Mouse (Mus musculus) stomach, embryonic 14.5 days (tissue): ENCODE measurements at regions not wholly inside any gene's neighbourhood (a gene's known extent, or its start where the extent isn't known, plus 50 kb on each side); places are given as distances from the start of the nearest gene placed in this dataset.

Experiments used
- ATAC-seq: fragments of 200-750 bp; cut with Nextera tagmentation; 2 replicates; pipeline ENCODE4 v1.8.0; 2017; ENCODE audit warnings: low read depth, moderate TSS enrichment; ENCODE audit not compliant: insufficient number of reproducible peaks, insufficient read depth, low FRiP score
- H3K27ac ChIP-seq: fragments of 300-500 bp; sonication (generic); 2 replicates; pipeline ENCODE4 v1.5.1; 2014; ENCODE audit warnings: mild to moderate bottlenecking, low read length, moderate library complexity, mixed read lengths
- H3K27me3 ChIP-seq: fragments of 300-500 bp; sonication (generic); 2 replicates; pipeline ENCODE4 v1.6.1; 2014; ENCODE audit warnings: low read length, control low read depth, mixed read lengths; ENCODE audit not compliant: control insufficient read depth, insufficient read depth
- H3K36me3 ChIP-seq: fragments of 300-500 bp; sonication (generic); 2 replicates; pipeline ENCODE4 v1.6.1; 2014; ENCODE audit warnings: mild to moderate bottlenecking, control low read depth, low read length, moderate library complexity, mixed read lengths; ENCODE audit not compliant: control insufficient read depth, insufficient read depth
- H3K4me1 ChIP-seq: fragments of 300-500 bp; sonication (generic); 2 replicates; pipeline ENCODE4 v1.6.1; 2014; ENCODE audit warnings: low read length, control low read depth, mixed read lengths; ENCODE audit not compliant: control insufficient read depth, insufficient read depth
- H3K4me2 ChIP-seq: fragments of 300-500 bp; sonication (generic); replicated peaks from 2 replicates; pipeline ENCODE4 v1.6.1; 2014; ENCODE audit warnings: low read depth, low read length, control low read depth
- H3K4me3 ChIP-seq: fragments of 300-500 bp; sonication (generic); 2 replicates; pipeline ENCODE4 v1.5.1; 2014; ENCODE audit warnings: low read depth, low read length, control low read depth
- H3K9ac ChIP-seq: fragments of 300-500 bp; sonication (generic); replicated peaks from 2 replicates; pipeline ENCODE4 v1.6.1; 2014; ENCODE audit warnings: low read depth, mild to moderate bottlenecking, control low read depth, low read length, moderate library complexity, mixed read lengths
- H3K9me3 ChIP-seq: fragments of 300-500 bp; sonication (generic); 2 replicates; pipeline ENCODE4 v1.6.1; 2016; ENCODE audit warnings: low read depth, low read length, control low read depth; ENCODE audit not compliant: control insufficient read depth
- WGBS: fragments of 180-500 bp; shearing (Covaris S2); extraction: QIAGEN DNeasy Blood & Tissue Kit; methylation state at CpG from one replicate; pipeline ENCODE4 v1.1.7; 2014; 5-methylcytosine and 5-hydroxymethylcytosine counted together

DNA sequence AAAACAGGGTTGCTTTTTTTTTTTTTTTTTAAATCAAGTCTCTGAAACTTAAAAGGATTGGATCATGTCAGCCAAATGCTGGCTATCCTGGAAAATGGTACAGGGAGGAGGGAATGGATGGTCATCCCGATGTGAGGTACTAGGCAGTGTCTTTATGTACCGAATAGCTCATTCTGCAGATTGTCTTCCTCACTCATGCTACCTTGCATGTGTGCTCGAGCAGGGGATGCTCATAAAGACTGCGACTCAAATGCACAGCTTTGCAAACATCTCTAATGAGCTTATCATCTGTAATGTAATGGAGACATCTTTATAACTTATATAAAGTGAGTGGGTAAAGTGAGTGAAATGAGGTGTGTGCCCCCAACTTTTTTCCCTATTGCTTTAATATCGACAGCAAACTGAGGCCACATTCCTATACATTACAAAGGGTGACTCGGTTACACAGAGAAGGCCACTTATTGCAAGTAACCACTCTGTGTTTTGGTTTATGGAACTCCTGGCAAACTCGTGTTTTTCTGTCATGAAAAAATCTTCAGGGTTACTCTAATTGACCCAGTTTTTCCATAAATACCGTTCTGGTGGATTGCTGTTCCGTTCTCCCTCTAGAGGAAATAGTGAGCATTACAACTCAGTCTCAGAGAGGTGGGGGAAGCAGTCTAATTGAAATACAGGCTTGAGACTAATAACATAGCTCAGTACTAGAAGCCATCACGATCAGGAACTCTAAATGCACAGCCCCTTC is 319.4 kb upstream of the Dcn start:
- WGBS = 53% methylated on average over 10 of the region's 10 CpGs
- Histone ChIP-seq H3K9me3 (no peaks in the 10 kb centered on the region), H3K27me3 (no peaks in the 10 kb centered on the region), H3K9ac (no peak overlapping the region), H3K4me2 (no peak overlapping the region), H3K4me1 (peaks cover 4% of the 10 kb centered on the region; the same call in 1 of the 2 replicates), H3K27ac (no peak overlapping the region), H3K36me3 (no peaks in the 10 kb centered on the region), H3K4me3 (no peak overlapping the region)
- ATAC-seq = no peak

DNA sequence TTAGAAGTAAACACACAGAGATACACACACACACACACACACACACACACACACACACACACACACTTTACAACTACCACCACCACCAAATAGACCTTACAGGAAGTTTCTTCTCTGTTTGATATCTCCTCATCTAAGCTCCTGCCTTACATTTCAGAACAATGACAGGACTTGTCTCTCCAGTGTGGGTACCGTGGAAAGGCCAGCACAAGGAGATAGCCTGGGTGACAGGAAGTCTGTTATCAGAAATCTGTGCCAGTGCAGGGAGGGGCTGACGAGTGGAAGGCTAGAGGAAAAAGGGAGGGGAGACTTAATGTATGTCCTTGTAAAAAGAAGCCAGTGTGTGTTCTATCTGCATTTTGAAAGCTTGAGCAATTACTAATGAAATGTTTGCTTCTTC is 318.5 kb upstream of the Dcn start:
- Histone ChIP-seq H3K27ac (no peak overlapping the region), H3K9me3 (no peaks in the 10 kb centered on the region), H3K4me2 (no peak overlapping the region), H3K27me3 (no peaks in the 10 kb centered on the region), H3K9ac (no peak overlapping the region), H3K4me3 (no peak overlapping the region), H3K36me3 (no peaks in the 10 kb centered on the region), H3K4me1 (peaks cover 4% of the 10 kb centered on the region; the same call in 1 of the 2 replicates)
- WGBS = 19% methylated on average over 2 of the region's 2 CpGs
- no peak for ATAC-seq

DNA sequence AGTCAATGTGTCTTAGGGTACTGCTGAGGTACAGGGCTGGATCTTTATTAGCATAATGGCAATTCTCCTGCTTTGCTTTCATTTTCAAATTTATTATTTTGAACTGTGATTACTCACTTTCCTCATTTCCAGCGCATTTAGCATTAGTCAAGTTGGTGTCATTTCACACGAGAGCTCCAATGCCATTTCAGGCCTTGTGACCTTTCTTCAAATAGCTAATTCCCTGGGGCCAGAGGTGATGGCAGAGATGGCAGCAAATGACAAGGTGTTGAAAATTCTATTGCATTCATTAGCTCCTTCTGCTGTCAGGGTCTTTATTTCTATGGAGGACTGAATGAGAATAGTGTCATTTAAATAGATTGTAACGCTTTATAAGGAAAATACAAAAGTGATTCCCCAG is 300.9 kb upstream of the Dcn start:
- H3K9me3 ChIP-seq = no peaks in the 10 kb centered on the region

DNA sequence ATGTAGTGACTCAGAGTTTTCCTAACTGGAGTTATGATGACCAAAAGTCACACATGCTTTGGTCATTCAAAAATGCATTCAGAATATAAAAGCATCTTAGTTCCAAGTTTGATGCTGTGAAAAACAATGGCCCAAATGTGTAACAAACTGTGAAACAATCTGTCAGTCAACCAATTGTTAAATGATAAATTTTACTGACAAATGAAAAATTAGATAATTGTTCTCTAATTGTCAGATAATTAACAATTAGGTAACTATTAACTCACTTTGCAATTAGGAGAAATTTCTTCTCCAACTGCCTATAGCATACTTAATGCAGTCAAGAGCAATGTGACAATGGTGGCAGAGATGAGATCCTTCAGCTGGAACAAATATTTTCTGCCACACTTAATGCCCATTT is 289.7 kb upstream of the Dcn start:
- no peak overlapping the region for H3K9ac ChIP-seq
- H3K4me2 ChIP-seq = no peak overlapping the region
- H3K27me3 ChIP-seq = no peaks in the 10 kb centered on the region
- no peaks in the 10 kb centered on the region for H3K4me1 ChIP-seq
- H3K9me3 ChIP-seq = no peaks in the 10 kb centered on the region
- no peak for ATAC-seq
- no peaks in the 10 kb centered on the region for H3K36me3 ChIP-seq
- no peak overlapping the region for H3K27ac ChIP-seq
- no peak overlapping the region for H3K4me3 ChIP-seq

More for the DNA sequence above, 300.9 kb upstream of the Dcn start:
- no peak overlapping the region for H3K4me2 ChIP-seq
- no peaks in the 10 kb centered on the region for H3K36me3 ChIP-seq
- WGBS = 68% methylated on average over 3 of the region's 3 CpGs
- H3K4me1 ChIP-seq = no peaks in the 10 kb centered on the region
- no peaks in the 10 kb centered on the region for H3K27me3 ChIP-seq
- ATAC-seq = no peak
- no peak overlapping the region for H3K4me3 ChIP-seq
- no peak overlapping the region for H3K27ac ChIP-seq
- H3K9ac ChIP-seq = no peak overlapping the region

DNA sequence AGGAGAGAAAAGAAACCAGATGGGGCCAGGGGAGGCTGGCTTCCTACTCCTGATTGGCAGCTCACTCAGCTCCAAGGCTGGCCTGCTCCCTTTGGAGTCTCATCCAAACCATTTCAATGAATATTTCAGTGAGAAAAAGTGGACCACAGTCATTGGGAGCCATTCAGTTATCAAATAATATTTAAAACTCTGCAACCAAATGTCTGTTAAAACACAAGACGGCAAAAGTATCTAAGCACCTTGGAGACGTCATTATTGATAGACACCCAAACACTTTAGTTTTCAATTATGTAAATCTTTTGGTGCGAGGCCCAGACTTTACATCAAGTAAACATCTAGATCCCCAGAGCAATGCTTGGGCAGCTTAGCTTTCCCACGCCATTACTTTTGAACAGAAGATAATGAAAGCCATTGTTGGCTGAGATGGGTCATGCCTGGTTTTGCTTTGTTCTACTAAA is 268.1 kb upstream of the Dcn start:
- H3K4me2 ChIP-seq = no peak overlapping the region
- no peaks in the 10 kb centered on the region for H3K36me3 ChIP-seq
- no peak overlapping the region for H3K27ac ChIP-seq
- H3K4me3 ChIP-seq = no peak overlapping the region
- 66% methylated on average over 4 of the region's 4 CpGs for WGBS
- H3K27me3 ChIP-seq = no peaks in the 10 kb centered on the region
- ATAC-seq = no peak
- H3K4me1 ChIP-seq = no peaks in the 10 kb centered on the region
- no peak overlapping the region for H3K9ac ChIP-seq
- no peaks in the 10 kb centered on the region for H3K9me3 ChIP-seq

DNA sequence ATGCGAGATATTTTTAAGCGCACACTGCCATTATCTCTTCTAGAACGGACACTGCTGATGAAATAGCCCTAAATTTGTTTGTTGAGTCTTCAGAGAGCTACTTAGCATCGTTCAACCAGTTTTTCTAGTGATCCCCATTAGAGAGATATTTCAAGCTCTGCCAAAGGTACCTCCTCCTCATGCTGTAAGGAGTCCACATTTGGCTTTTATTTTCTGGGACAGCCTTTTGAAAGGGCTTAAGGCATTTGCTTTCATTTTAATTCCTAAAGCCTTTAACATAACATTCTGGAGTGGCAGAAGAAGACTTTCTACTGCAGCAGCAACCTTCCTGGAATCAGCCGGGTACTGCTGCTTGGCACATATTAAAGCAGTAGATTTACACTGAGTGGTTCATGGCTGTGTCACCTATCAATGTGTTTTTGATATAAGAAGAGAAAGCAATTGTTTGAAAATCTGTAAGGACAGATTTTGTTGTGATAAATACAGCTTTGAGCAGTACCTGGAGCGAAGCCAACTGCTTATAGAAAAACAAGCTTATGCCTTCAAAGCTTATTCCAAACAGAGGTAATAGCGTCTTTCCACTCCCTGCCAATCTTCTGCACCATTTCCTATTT is 267.5 kb upstream of the Dcn start:
- Histone ChIP-seq H3K4me1 (no peaks in the 10 kb centered on the region), H3K27me3 (no peaks in the 10 kb centered on the region), H3K4me3 (no peak overlapping the region), H3K4me2 (no peak overlapping the region), H3K9ac (no peak overlapping the region), H3K36me3 (no peaks in the 10 kb centered on the region), H3K9me3 (no peaks in the 10 kb centered on the region), H3K27ac (no peak overlapping the region)
- WGBS = 64% methylated on average over 7 of the region's 7 CpGs
- ATAC-seq = no peak

DNA sequence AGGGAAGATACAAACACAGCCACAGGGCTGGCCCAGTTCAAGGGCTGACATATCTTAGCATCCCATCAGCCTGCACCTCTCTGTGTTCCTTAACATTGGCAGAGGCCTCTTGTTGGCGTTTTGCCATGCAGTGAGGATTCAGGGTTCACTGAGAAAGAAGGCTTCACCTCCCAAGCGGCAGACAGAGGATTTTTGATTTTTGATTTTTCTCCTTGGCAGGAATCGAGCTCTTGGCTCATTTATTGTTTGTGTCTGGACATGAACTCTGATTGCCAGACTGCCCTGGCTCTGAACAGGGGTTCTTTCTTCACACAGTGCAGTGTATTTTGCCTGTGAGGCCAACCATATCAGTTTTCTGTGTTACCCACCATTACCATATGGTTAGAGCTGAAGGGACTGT is 259.9 kb upstream of the Dcn start:
- H3K27me3 ChIP-seq = no peaks in the 10 kb centered on the region
- no peak overlapping the region for H3K4me2 ChIP-seq
- H3K27ac ChIP-seq = no peak overlapping the region
- no peak for ATAC-seq
- no peaks in the 10 kb centered on the region for H3K9me3 ChIP-seq
- 47% methylated on average over 3 of the region's 3 CpGs for WGBS
- H3K4me1 ChIP-seq = no peaks in the 10 kb centered on the region
- no peak overlapping the region for H3K4me3 ChIP-seq
- H3K36me3 ChIP-seq = no peaks in the 10 kb centered on the region
- no peak overlapping the region for H3K9ac ChIP-seq

DNA sequence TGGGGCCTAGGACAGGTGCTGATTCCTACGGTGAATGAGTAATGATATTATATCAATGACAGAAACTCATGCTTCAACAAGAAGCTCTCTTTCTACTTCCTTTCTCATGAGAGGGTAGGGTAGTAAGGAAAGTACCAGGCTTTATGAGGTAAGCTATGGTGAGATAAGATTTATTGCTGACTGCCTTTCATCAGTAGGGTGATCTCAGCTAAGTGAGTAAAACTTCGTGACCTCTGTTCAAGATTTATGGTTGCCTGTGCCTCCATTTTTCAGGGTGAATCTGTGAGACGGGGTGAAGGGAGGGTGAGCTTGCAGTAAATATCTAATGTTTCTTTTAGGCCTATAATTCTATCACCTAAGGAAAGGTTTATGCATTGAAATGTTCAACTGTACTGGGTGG is 259.0 kb upstream of the Dcn start:
- no peak overlapping the region for H3K4me3 ChIP-seq
- 71% methylated on average over 3 of the region's 3 CpGs for WGBS
- no peaks in the 10 kb centered on the region for H3K27me3 ChIP-seq
- H3K4me1 ChIP-seq = no peaks in the 10 kb centered on the region
- H3K36me3 ChIP-seq = no peaks in the 10 kb centered on the region
- no peak for ATAC-seq
- no peaks in the 10 kb centered on the region for H3K9me3 ChIP-seq
- no peak overlapping the region for H3K27ac ChIP-seq
- no peak overlapping the region for H3K4me2 ChIP-seq
- no peak overlapping the region for H3K9ac ChIP-seq

DNA sequence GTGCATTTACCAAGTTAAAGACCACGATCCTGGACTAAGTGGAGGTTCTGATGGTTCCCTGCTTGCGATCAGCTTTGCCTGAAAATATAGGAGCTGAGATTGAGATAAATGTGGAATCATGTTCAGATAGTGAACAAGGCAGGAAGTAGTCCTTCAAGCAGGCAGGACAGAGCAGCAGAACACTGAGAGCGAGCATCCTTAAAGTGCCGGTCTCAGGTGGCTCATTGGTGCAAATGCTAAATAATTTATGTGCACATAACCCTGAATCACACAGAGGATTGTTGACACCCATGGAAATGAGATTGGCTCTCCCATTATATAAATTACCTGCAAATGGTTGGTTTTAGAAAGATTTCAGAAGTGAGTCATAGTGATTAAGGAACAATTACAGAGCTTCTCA is 243.8 kb upstream of the Dcn start:
- Histone ChIP-seq H3K27me3 (no peaks in the 10 kb centered on the region), H3K4me2 (no peak overlapping the region), H3K4me3 (no peak overlapping the region), H3K9me3 (no peaks in the 10 kb centered on the region), H3K27ac (no peak overlapping the region), H3K36me3 (no peaks in the 10 kb centered on the region), H3K4me1 (no peaks in the 10 kb centered on the region), H3K9ac (no peak overlapping the region)
- 72% methylated on average over 4 of the region's 4 CpGs for WGBS
- no peak for ATAC-seq
